Mouse (Mus musculus) neural tube, embryonic 15.5 days (tissue): ENCODE measurements around the gene Eprs. TPM values are rescaled to one million over a fixed set of nuclear protein-coding genes. Genes with fewer than 3 reads are reported as not detected.
"Not testable (repeated sequence)": the region's sequence is repeated elsewhere in the genome, so short reads cannot be mapped to it uniquely, and the experiment has no call there.

Experiments used
- ATAC-seq: fragments of 200-750 bp; cut with Nextera tagmentation; 2 replicates; pipeline ENCODE4 v1.8.0; 2017; ENCODE audit warnings: mild to moderate bottlenecking, moderate TSS enrichment, moderate library complexity; ENCODE audit not compliant: low FRiP score
- H3K27ac ChIP-seq: fragments of 300-500 bp; sonication (generic); replicated peaks from 2 replicates; pipeline ENCODE4 v1.5.1; 2015; ENCODE audit warnings: mild to moderate bottlenecking, inconsistent platforms
- H3K27me3 ChIP-seq: fragments of 300-500 bp; sonication (generic); replicated peaks from 2 replicates; pipeline ENCODE4 v1.6.1; 2015; ENCODE audit warnings: inconsistent platforms
- H3K36me3 ChIP-seq: fragments of 300-500 bp; sonication (generic); 2 replicates; pipeline ENCODE4 v1.6.1; 2015; ENCODE audit warnings: inconsistent platforms
- H3K4me1 ChIP-seq: fragments of 300-500 bp; sonication (generic); 2 replicates; pipeline ENCODE4 v1.6.1; 2015; ENCODE audit warnings: inconsistent platforms
- H3K4me2 ChIP-seq: fragments of 300-500 bp; sonication (generic); 2 replicates; pipeline ENCODE4 v1.6.1; 2015; ENCODE audit warnings: inconsistent platforms, mild to moderate bottlenecking, moderate library complexity
- H3K4me3 ChIP-seq: fragments of 300-500 bp; sonication (generic); replicated peaks from 2 replicates; pipeline ENCODE4 v1.5.1; 2015; ENCODE audit warnings: mild to moderate bottlenecking, inconsistent platforms
- H3K9ac ChIP-seq: fragments of 300-500 bp; sonication (generic); replicated peaks from 2 replicates; pipeline ENCODE4 v1.6.1; 2015; ENCODE audit warnings: mild to moderate bottlenecking, inconsistent platforms
- H3K9me3 ChIP-seq: fragments of 300-500 bp; sonication (generic); replicated peaks from 2 replicates; pipeline ENCODE4 v1.6.1; 2016; ENCODE audit warnings: inconsistent platforms
- WGBS: fragments of 180-500 bp; shearing (Covaris S2); methylation state at CpG from one replicate; pipeline ENCODE4 v1.1.7; 2015; ENCODE audit warnings: mixed read lengths; 5-methylcytosine and 5-hydroxymethylcytosine counted together
- polyA plus RNA-seq: library from polyadenylated mRNA; unstranded; fragments of >200 nt; fragmentation: Nextera tagmentation; extraction: Ambion mirVana; gene quantifications from 2 replicates; pipeline ENCODE4 v1.2.1, GENCODE M21; 2015

The Eprs gene
- polyA plus RNA-seq: 134 and 138 TPM in 2 replicates

GRCm38 (mm10) chr1:185362677-185363520 lies at the start of gene Eprs:
Gene Eprs, plus strand, starts transcription at chr1:185363044.
- Histone ChIP-seq H3K4me3 (peak within 1 kb of the TSS; percentile 97), H3K4me1 (peaks cover 34% of the 10 kb centered on the region), H3K27me3 (no peaks in the 10 kb centered on the region), H3K9ac (peak within 1 kb of the TSS; percentile 87), H3K36me3 (peaks cover 5% of the 10 kb centered on the region), H3K9me3 (no peaks in the 10 kb centered on the region), H3K4me2 (peak within 1 kb of the TSS; percentile 78), H3K27ac (peak within 1 kb of the TSS; percentile 94)
- under 1% methylated on average over 88 of the region's 92 CpGs for WGBS
- ATAC-seq: peak; percentile 96

GRCm38 (mm10) chr1:185314546-185314945 lies 48.3 kb upstream of the Eprs start:
- WGBS: 98% methylated on average over 4 of the region's 4 CpGs
- Histone ChIP-seq H3K9ac (no peak overlapping the region), H3K36me3 (peaks cover 64% of the 10 kb centered on the region)

DNA sequence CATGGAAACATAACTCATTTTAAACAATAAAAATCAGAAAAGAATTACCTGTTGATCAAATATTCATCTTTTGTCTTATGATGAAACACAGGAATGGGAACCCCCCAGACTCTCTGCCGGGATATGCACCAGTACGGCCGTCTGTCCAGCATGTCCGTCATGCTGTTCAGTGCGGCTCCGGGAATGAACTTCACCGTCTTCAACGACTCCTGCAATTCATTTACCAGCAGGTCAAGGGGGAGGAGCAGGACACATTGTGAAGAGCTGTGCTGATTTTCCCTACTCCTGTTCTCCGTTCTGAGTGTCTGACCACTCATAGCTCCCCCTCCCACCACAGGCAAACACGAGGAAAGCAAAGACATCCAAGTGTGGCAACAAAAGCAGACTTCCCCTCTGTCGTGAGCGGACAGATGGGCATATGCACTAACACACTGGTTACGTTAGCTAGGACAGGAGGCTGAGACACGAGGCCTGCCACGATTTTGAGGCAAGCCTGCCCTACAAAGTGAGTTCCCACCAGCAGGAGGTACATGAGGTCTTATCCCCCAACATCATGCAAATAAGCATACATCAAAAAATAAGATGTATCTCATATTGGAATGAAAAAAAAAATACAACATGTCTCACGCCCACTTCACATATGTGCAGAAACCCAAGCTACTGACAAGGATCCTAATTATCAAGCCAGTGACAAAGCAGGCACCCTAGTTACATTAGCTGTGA lies 46.8 kb upstream of the Eprs start:
- H3K9me3 ChIP-seq: no peaks in the 10 kb centered on the region
- H3K4me3 ChIP-seq: no peak overlapping the region
- WGBS: 87% methylated on average over 16 of the region's 16 CpGs
- H3K4me2 ChIP-seq: no peak overlapping the region
- H3K27ac ChIP-seq: no peak overlapping the region
- no peak overlapping the region for H3K9ac ChIP-seq
- no peak for ATAC-seq
- no peaks in the 10 kb centered on the region for H3K4me1 ChIP-seq
- peaks cover 72% of the 10 kb centered on the region for H3K36me3 ChIP-seq
- no peaks in the 10 kb centered on the region for H3K27me3 ChIP-seq

More at GRCm38 (mm10) chr1:185314546-185314945, 48.3 kb upstream of the Eprs start:
- no peaks in the 10 kb centered on the region for H3K27me3 ChIP-seq
- H3K9me3 ChIP-seq: no peaks in the 10 kb centered on the region
- H3K4me3 ChIP-seq: no peak overlapping the region
- no peak overlapping the region for H3K27ac ChIP-seq
- no peaks in the 10 kb centered on the region for H3K4me1 ChIP-seq
- H3K4me2 ChIP-seq: no peak overlapping the region
- ATAC-seq: no peak

- not testable (repeated sequence) for ATAC-seq, H3K9ac ChIP-seq, H3K27me3 ChIP-seq, H3K9me3 ChIP-seq, H3K27ac ChIP-seq
- peaks cover 38% of the 10 kb centered on the region for H3K36me3 ChIP-seq
- H3K4me1 ChIP-seq: peaks cover 28% of the 10 kb centered on the region
- WGBS: 71% methylated on average over 3 of the region's 3 CpGs
- H3K4me3 ChIP-seq: peak overlapping the region; percentile 90
- peak overlapping the region; percentile 66 for H3K4me2 ChIP-seq
Observed at GRCm38 (mm10) chr1:185327754-185328345, 35.0 kb upstream of the Eprs start.

GRCm38 (mm10) chr1:185328721-185329610 lies 33.9 kb upstream of the Eprs start, which contains the start of gene Iars2:
Gene Iars2, minus strand, starts transcription at chr1:185329396.
- H3K36me3 ChIP-seq: peaks cover 27% of the 10 kb centered on the region
- peak within 1 kb of the TSS; percentile 95 for H3K9ac ChIP-seq
- H3K4me3 ChIP-seq: peak within 1 kb of the TSS; percentile 90
- H3K9me3 ChIP-seq: no peaks in the 10 kb centered on the region
- peak within 1 kb of the TSS; percentile 66 for H3K4me2 ChIP-seq
- no peaks in the 10 kb centered on the region for H3K27me3 ChIP-seq
- WGBS: under 1% methylated on average over 76 of the region's 76 CpGs
- peaks cover 39% of the 10 kb centered on the region for H3K4me1 ChIP-seq
- ATAC-seq: peak; percentile 92
- peak within 1 kb of the TSS; percentile 90 for H3K27ac ChIP-seq

DNA sequence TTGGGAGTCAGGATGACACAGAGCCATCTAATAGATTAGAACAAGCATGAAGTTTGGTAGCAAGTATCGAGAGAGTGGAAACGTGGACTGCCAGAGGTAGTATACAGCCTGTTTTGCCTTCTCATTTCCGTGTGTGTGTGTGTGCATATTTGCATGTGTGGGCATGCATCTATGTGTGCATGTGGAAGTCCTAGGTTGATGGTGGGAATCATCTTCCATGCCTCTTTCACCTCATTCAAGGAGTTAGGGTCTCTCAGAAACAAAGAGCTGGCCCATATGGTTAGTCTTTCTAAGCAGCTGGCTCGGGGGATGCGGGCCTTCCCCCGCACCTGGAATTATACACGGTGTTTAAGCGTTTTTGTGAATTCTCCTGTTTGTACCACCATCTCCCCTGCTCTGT lies 33.0 kb upstream of the Eprs start:
- no peak for ATAC-seq
- WGBS: 88% methylated on average over 8 of the region's 8 CpGs

GRCm38 (mm10) chr1:185331364-185331763 lies 31.5 kb upstream of the Eprs start:
- WGBS: 53% methylated on average over 5 of the region's 5 CpGs
- Histone ChIP-seq H3K4me1 (peaks cover 50% of the 10 kb centered on the region), H3K4me2 (peak overlapping the region; percentile 69), H3K9me3 (no peaks in the 10 kb centered on the region), H3K9ac (no peak overlapping the region), H3K27ac (peak overlapping the region; percentile 91), H3K36me3 (peaks cover 7% of the 10 kb centered on the region), H3K4me3 (peak overlapping the region; percentile 51; the same call in 1 of the 2 replicates), H3K27me3 (no peaks in the 10 kb centered on the region)
- no peak for ATAC-seq

More for the DNA sequence above, 33.0 kb upstream of the Eprs start:
- H3K9ac ChIP-seq: no peak overlapping the region
- peaks cover 20% of the 10 kb centered on the region for H3K36me3 ChIP-seq
- peak overlapping the region; percentile 90 for H3K4me3 ChIP-seq
- H3K27me3 ChIP-seq: no peaks in the 10 kb centered on the region
- H3K27ac ChIP-seq: no peak overlapping the region
- peak overlapping the region; percentile 66 for H3K4me2 ChIP-seq
- H3K4me1 ChIP-seq: peaks cover 42% of the 10 kb centered on the region
- no peaks in the 10 kb centered on the region for H3K9me3 ChIP-seq

DNA sequence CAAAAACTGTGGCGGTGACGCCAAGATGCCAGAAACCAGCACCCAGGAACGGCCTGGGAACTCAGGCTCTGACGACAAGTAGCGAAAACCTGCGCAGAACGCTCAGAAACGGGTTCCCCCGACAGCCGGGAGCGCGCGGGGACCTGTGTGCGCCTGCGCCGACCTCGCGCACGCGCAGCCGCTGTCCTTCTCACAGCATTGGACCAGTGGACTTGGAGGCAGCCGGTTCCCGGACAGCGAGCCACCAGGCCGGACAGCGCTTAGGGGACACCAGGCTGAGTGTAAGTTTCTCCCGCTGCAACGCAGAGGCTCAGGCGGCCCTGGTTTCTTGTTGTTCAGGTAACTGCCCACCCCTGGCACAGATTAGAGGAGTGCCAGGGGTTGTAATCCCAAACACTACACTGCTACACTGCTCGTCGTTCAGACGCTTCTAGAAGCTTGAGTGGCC lies 30.8 kb upstream of the Eprs start, which contains the start of gene Bpnt1:
Gene Bpnt1, plus strand, starts transcription at position 167 of the 448 bp plus-strand sequence.
- H3K4me1 ChIP-seq: peaks cover 50% of the 10 kb centered on the region
- H3K4me2 ChIP-seq: peak within 1 kb of the TSS; percentile 69
- no peaks in the 10 kb centered on the region for H3K9me3 ChIP-seq
- peak; percentile 86 for ATAC-seq
- under 1% methylated on average over 32 of the region's 32 CpGs for WGBS
- H3K36me3 ChIP-seq: peaks cover under 1% of the 10 kb centered on the region; the same call in 1 of the 2 replicates
- peak within 1 kb of the TSS; percentile 52 for H3K9ac ChIP-seq
- no peaks in the 10 kb centered on the region for H3K27me3 ChIP-seq
- H3K4me3 ChIP-seq: peak within 1 kb of the TSS; percentile 51
- H3K27ac ChIP-seq: peak within 1 kb of the TSS; percentile 91

DNA sequence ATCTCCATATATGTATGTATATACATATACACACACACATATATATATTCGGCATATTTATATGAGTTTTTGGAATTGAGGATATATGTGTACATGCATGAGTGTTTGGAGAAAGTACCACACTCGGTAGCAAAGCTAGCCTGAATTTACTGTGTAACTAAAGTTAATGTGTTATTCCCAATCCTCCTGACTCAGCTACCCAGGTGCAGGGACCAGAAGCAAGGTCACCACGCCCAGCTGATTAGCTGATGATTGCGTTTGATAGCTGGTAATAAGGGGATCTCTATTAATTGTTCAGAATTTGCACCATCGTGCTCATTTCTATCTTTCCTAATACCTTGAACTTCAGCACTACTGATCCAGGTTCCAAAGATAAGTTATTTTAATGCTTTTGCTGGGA lies 29.2 kb upstream of the Eprs start:
- WGBS: 89% methylated on average over 5 of the region's 5 CpGs
- H3K9me3 ChIP-seq: no peaks in the 10 kb centered on the region
- H3K36me3 ChIP-seq: 0 out of 2 replicates have a peak, but pooled peaks cover 4% of the 10 kb centered on the region
- no peak for ATAC-seq
- no peaks in the 10 kb centered on the region for H3K27me3 ChIP-seq
- H3K4me1 ChIP-seq: peaks cover 42% of the 10 kb centered on the region
- H3K27ac ChIP-seq: no peak overlapping the region
- H3K4me3 ChIP-seq: no peak overlapping the region
- H3K9ac ChIP-seq: no peak overlapping the region
- H3K4me2 ChIP-seq: no peak overlapping the region

- H3K4me2 ChIP-seq: no peak overlapping the region
- 86% methylated on average over 4 of the region's 4 CpGs for WGBS
- H3K36me3 ChIP-seq: 0 out of 2 replicates have a peak, but pooled peaks cover 6% of the 10 kb centered on the region
- no peak overlapping the region for H3K27ac ChIP-seq
- peaks cover 41% of the 10 kb centered on the region for H3K4me1 ChIP-seq
- no peak overlapping the region for H3K4me3 ChIP-seq
- H3K9me3 ChIP-seq: no peaks in the 10 kb centered on the region
- ATAC-seq: no peak
- H3K9ac ChIP-seq: no peak overlapping the region
- no peaks in the 10 kb centered on the region for H3K27me3 ChIP-seq
Observed at GRCm38 (mm10) chr1:185334136-185334535, 28.7 kb upstream of the Eprs start.
